Mouse (Mus musculus): Measurements from ENCODE around the gene Cxcr4. TPM values are rescaled to one million over a fixed set of nuclear protein-coding genes. Genes with fewer than 3 reads are reported as not detected.

Cxcr4 gene
- total and polyA plus RNA-seq, 2 experiments from 2014 or later = 1.0 to 15.7 TPM

- Histone ChIP-seq H3K9ac (replicated peaks; ENCODE audit: low read depth, low read length) (no peak overlapping the region), H3K4me2 (ENCODE audit: low read depth, low read length) (no peak overlapping the region), H3K4me1 (ENCODE audit: control insufficient read depth, insufficient read depth) (peaks cover 16% of the 10 kb centered on the region), H3K27ac (ENCODE audit: low read depth) (no peak overlapping the region), H3K36me3 (replicated peaks; ENCODE audit: control insufficient read depth, insufficient read depth, low read length) (no peaks in the 10 kb centered on the region), H3K4me3 (ENCODE audit: low read depth, low read length) (no peak overlapping the region), H3K9me3 (replicated peaks; ENCODE audit: control insufficient read depth, low read length) (no peaks in the 10 kb centered on the region), H3K27me3 (ENCODE audit: control insufficient read depth, insufficient read depth, low read length) (peaks cover 22% of the 10 kb centered on the region)
- DNase-seq (ENCODE audit: low spot score) = no peak
- 21% methylated on average over 6 of the region's 6 CpGs for WGBS
- ATAC-seq (ENCODE audit: insufficient read depth, low read depth) = no peak
- TF ChIP-seq EP300 (IDR thresholded peaks at IDR 0.05; ENCODE audit: low read depth) = no peak
- no peak for TF ChIP-seq CTCF (IDR thresholded peaks at IDR 0.05; ENCODE audit: low read depth)
Measured at GRCm38 (mm10) chr1:128595528-128595927, 3.4 kb upstream of the Cxcr4 start.

- Histone ChIP-seq H3K9me3 (replicated peaks; ENCODE audit: control insufficient read depth, low read length) (no peaks in the 10 kb centered on the region), H3K4me1 (ENCODE audit: control insufficient read depth, insufficient read depth) (peaks cover 17% of the 10 kb centered on the region), H3K4me2 (ENCODE audit: low read depth, low read length) (no peak overlapping the region), H3K36me3 (replicated peaks; ENCODE audit: control insufficient read depth, insufficient read depth, low read length) (no peaks in the 10 kb centered on the region), H3K9ac (replicated peaks; ENCODE audit: low read depth, low read length) (no peak overlapping the region), H3K27me3 (ENCODE audit: control insufficient read depth, insufficient read depth, low read length) (peaks cover 24% of the 10 kb centered on the region), H3K4me3 (ENCODE audit: low read depth, low read length) (no peak overlapping the region), H3K27ac (ENCODE audit: low read depth) (no peak overlapping the region)
- TF ChIP-seq EP300 (IDR thresholded peaks at IDR 0.05; ENCODE audit: low read depth) (no peak), CTCF (IDR thresholded peaks at IDR 0.05; ENCODE audit: low read depth) (no peak)
- DNase-seq (ENCODE audit: low spot score) = no peak
- 31% methylated on average over 3 of the region's 3 CpGs for WGBS
- no peak for ATAC-seq (ENCODE audit: insufficient read depth, low read depth)
Measured at GRCm38 (mm10) chr1:128595105-128595420, 3.0 kb upstream of the Cxcr4 start.

- ATAC-seq (ENCODE audit: insufficient read depth, low read depth) = no peak
- DNase-seq (ENCODE audit: low spot score) = no peak
- no peak overlapping the region for H3K4me2 ChIP-seq (ENCODE audit: low read depth, low read length)
- H3K27ac ChIP-seq (ENCODE audit: low read depth) = no peak overlapping the region
- no peaks in the 10 kb centered on the region for H3K36me3 ChIP-seq (replicated peaks; ENCODE audit: control insufficient read depth, insufficient read depth, low read length)
- H3K27me3 ChIP-seq (ENCODE audit: control insufficient read depth, insufficient read depth, low read length) = peaks cover 30% of the 10 kb centered on the region
- H3K9me3 ChIP-seq (replicated peaks; ENCODE audit: control insufficient read depth, low read length) = no peaks in the 10 kb centered on the region
- H3K9ac ChIP-seq (replicated peaks; ENCODE audit: low read depth, low read length) = no peak overlapping the region
- TF ChIP-seq CTCF (IDR thresholded peaks at IDR 0.05; ENCODE audit: low read depth) = no peak
- no peak for TF ChIP-seq EP300 (IDR thresholded peaks at IDR 0.05; ENCODE audit: low read depth)
- H3K4me1 ChIP-seq (ENCODE audit: control insufficient read depth, insufficient read depth) = peaks cover 17% of the 10 kb centered on the region
- WGBS = 35% methylated on average over 12 of the region's 12 CpGs
- H3K4me3 ChIP-seq (ENCODE audit: low read depth, low read length) = no peak overlapping the region
Measured at GRCm38 (mm10) chr1:128594353-128595104, 2.4 kb upstream of the Cxcr4 start.

- 0 out of 2 replicates have a peak, but pooled peaks cover 3% of the 10 kb centered on the region for H3K36me3 ChIP-seq (replicated peaks; ENCODE audit: control insufficient read depth, insufficient read depth, low read length)
- H3K9ac ChIP-seq (replicated peaks; ENCODE audit: low read depth, low read length) = no peak overlapping the region; the same call in 1 of the 2 replicates
- peak; percentile 53 for ATAC-seq (ENCODE audit: insufficient read depth, low read depth)
- H3K27ac ChIP-seq (ENCODE audit: low read depth) = peak overlapping the region; percentile 9; the same call in 1 of the 2 replicates
- no peak for DNase-seq (ENCODE audit: low spot score)
- no peaks in the 10 kb centered on the region for H3K9me3 ChIP-seq (replicated peaks; ENCODE audit: control insufficient read depth, low read length)
- peak overlapping the region; percentile 66 for H3K4me2 ChIP-seq (ENCODE audit: low read depth, low read length)
- H3K4me1 ChIP-seq (ENCODE audit: control insufficient read depth, insufficient read depth) = peaks cover 17% of the 10 kb centered on the region
- peaks cover 39% of the 10 kb centered on the region for H3K27me3 ChIP-seq (ENCODE audit: control insufficient read depth, insufficient read depth, low read length)
- WGBS = 2% methylated on average over 23 of the region's 24 CpGs
- peak overlapping the region; percentile 56 for H3K4me3 ChIP-seq (ENCODE audit: low read depth, low read length)
- no peak for TF ChIP-seq EP300 (IDR thresholded peaks at IDR 0.05; ENCODE audit: low read depth)
- no peak for TF ChIP-seq CTCF (IDR thresholded peaks at IDR 0.05; ENCODE audit: low read depth)
Measured at GRCm38 (mm10) chr1:128592961-128593501, 938 bp upstream of the Cxcr4 start.

GRCm38 (mm10) chr1:128591721-128592210, 327 bp downstream of the Cxcr4 start:
- under 1% methylated on average over 20 of the region's 20 CpGs for WGBS
- no peak for TF ChIP-seq CTCF (IDR thresholded peaks at IDR 0.05; ENCODE audit: low read depth)
- TF ChIP-seq EP300 (IDR thresholded peaks at IDR 0.05; ENCODE audit: low read depth) = no peak
- Histone ChIP-seq H3K9me3 (replicated peaks; ENCODE audit: control insufficient read depth, low read length) (no peaks in the 10 kb centered on the region), H3K9ac (replicated peaks; ENCODE audit: low read depth, low read length) (peak overlapping the region; percentile 34), H3K36me3 (replicated peaks; ENCODE audit: control insufficient read depth, insufficient read depth, low read length) (0 out of 2 replicates have a peak, but pooled peaks cover 3% of the 10 kb centered on the region), H3K27ac (ENCODE audit: low read depth) (peak overlapping the region; percentile 31; the same call in 1 of the 2 replicates), H3K27me3 (ENCODE audit: control insufficient read depth, insufficient read depth, low read length) (peaks cover 39% of the 10 kb centered on the region), H3K4me2 (ENCODE audit: low read depth, low read length) (peak overlapping the region; percentile 66), H3K4me1 (ENCODE audit: control insufficient read depth, insufficient read depth) (peaks cover 17% of the 10 kb centered on the region), H3K4me3 (ENCODE audit: low read depth, low read length) (peak overlapping the region; percentile 56)
- DNase-seq (ENCODE audit: low spot score) (no peak), ATAC-seq (ENCODE audit: insufficient read depth, low read depth) (no peak)

All from heart, postnatal 0 days (tissue).